Mouse (Mus musculus): ENCODE results near the gene Mmrn2. TPM values are rescaled to one million over a fixed set of nuclear protein-coding genes. Genes with fewer than 3 reads are reported as not detected.

The Mmrn2 gene
- not detected in 2 replicates for total RNA-seq (2015)
- not detected in 2 replicates for total RNA-seq (2017)

DNA sequence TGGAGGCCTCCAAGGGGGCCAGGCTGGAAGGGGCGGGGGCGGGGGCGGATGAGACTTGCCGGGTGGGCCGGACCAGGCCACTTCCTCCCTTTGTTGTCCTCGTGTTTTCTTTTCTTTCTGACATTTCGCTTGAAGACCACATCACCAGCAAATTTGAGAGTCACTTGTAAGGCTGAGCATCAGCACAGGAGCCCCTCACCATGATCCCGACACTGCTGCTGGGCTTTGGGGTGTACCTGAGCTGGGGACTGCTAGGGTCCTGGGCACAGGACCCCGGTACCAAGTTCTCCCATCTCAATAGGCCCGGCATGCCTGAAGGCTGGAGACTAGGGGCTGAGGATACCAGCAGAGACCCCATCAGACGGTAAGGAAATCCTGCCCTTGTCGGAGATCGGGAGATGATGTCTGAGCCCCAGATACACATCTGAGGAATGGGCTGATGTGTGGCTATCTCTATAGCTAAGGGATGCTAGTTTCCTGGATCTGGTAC is at the start of gene Mmrn2:
Gene Mmrn2 (plus strand): TSS at position 51 of the 490 bp plus-strand sequence.
- ATAC-seq (replicated peaks; ENCODE audit: poor library complexity), result no peak

DNA sequence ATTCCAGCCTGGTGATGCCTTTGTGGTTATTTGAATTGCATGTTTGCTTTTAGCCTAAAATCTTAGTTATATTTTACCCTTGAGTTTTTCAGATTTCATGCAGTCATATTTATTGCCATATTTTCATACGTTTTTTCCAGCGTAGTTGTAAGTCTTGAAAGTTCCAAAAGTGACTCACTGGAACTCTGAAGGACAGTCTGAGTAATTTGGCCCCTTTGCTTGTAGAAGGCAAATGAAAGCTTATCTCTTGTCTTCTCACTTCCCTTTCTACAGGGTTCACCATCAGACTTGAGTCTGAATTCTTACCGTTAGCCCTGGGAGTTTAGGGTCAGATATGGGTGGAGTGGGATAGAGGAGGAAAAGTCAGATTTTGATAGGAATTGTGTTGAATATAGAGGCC is 48.7 kb upstream of the Mmrn2 start:
- ATAC-seq (replicated peaks; ENCODE audit: poor library complexity), result no peak

DNA sequence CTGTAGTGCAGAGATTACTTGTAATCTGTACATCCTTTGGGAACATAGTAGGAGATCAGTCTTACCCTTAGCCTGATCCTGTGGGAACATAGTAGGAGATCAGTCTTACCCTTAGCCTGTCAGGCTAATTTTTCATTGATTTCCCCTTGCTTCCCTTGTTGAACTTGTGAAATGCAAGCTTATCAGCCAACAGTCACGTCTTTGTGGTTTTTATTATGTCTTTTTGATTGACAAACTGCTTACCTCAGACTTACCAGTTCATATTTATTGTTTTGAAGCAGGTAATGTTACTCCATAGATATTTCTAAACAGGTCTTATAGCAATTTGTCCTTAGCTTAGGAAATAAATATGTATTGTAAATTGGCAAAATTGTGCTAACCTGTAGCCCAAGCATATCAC is 47.6 kb upstream of the Mmrn2 start:
- peak; percentile 29; the same call in 1 of the 2 replicates for ATAC-seq (replicated peaks; ENCODE audit: poor library complexity)

DNA sequence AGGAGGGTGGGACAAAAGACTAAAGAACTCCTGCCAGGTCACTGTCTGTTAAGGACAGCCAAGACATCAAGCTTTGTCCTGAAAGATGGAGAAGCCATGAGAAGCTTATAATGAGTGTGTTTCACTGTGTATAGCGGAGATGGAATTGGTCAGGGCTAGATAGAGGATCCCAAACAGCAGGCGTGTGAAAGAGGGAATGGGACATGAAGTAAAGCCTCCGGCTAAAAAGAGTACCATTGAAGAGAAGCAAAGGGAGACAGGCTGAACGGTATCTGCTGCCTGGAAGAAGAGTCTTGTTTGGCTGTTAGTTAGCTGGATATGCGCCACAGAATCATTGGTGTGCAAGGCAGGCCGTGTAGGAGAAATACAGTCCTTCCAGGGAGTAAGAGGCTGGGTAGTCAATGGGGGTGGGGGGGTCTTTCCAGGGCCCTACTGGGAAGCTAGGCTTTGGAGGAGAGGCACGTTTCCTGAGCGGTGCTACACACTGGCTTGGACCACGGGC is 44.6 kb upstream of the Mmrn2 start:
- no peak for ATAC-seq (replicated peaks; ENCODE audit: poor library complexity)

DNA sequence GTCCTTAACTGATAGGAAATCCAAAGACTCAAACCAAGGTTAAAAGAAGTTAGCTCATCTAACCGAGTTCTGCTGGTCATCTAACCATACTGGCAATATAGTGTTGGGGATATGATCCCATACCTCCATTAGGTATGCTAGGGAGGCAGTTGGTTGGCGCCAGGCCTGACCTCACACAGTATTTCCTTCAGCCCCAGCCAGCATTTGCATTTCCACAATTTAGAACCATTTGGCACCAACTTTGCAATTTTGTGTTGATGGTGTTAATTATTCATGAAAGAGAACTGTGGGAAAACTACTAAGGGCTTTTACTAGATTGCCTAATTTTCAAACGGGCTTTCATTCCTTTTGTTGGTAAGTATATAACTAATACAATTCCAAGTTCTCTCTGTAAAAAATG is 43.4 kb upstream of the Mmrn2 start:
- ATAC-seq (replicated peaks; ENCODE audit: poor library complexity), result no peak

DNA sequence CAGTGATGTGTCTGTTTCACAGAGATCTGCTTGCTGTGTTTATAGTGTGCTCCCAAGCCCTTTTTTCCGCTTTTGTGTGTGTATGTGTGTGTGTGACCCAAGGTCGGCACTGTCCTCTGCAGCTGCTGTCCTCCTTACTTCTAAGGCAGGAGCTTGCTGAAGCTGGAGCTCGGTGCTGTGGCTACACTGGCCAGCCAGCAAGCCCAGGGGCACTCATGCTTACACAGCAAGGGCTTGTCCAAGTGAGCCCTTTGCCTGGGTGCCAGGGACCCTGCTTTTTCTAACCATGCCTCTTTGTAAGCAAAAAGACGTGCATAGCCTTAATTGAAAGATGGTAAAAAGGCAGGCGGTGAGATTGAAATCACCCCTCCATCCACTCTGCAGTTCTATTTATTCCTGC is 42.8 kb upstream of the Mmrn2 start:
- no peak for ATAC-seq (replicated peaks; ENCODE audit: poor library complexity)

DNA sequence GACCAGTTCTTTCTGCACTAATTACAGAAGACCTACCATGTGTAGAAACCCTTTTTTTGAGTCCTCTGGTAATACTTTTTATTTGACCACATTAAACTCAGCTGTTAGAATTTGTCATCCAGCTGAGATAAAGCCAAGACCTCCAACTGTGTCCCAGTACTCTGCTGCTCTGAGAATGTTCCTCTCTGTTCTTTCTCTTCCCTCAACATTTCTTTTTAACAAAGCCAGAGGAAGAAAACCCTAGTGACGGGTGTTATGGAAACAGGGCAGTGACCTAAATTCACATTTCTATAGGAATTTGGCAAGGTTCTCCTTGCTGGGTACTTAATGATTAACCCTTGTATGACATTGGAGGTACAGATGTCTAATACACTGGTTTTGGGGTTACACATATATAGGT is 35.8 kb upstream of the Mmrn2 start:
- ATAC-seq (replicated peaks; ENCODE audit: poor library complexity), result no peak

DNA sequence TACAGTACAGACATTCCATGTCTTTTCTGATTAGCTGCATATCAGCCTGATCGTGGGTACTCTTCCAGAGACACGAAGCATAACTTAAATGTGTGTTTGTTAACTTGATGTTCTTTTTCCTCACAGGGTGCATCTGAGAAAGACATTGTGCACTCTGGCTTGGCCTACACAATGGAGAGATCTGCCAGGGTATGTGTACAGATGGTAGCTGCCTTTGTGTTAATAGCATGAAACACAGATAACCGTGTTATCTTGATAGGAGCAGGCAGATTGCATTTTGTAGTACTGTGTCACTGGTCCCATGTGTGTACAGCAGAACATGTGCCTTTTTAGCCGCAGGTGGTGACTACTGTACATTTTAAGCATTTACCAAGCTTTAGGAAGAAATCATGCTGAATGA is 33.3 kb upstream of the Mmrn2 start:
- ATAC-seq (replicated peaks; ENCODE audit: poor library complexity), result no peak

DNA sequence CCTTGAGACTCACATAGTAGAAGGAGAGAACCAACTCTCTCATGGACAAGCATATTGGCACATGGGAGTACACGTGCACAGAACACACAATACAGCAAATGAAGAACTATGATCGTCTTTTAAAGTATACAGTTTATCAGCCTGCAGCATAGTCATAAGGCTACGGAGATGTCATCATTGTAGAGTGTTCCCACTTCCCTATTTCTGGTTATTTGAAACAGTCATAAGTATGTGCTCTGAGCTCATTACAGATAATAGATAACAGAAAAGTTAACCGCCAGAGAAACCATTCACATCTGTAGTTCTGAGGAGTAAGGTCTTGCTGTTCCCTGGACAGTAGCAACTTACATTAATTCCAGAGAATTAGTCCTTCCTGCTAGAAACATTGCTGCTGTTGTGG is 32.2 kb upstream of the Mmrn2 start:
- peak; percentile 92 for ATAC-seq (replicated peaks; ENCODE audit: poor library complexity)

DNA sequence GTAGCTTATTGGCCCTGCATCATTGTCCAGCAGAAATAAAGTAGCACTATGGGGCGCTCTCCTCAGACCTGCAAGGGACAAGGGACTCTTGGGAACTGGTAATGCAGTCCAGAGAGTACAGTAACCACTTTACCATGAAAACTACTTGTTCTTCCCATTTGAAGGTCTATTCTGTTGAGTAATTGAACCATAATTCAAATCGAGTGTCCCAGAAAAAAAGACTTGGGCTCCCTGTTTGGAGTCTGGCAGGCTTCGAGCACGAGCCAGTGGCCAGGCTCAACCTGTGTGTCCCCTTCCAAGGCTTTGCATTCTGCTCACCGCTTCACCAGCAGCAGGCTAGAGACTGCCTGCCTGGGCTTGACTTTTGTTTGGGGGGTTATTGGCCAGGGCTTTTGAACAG is 30.9 kb upstream of the Mmrn2 start:
- no peak for ATAC-seq (replicated peaks; ENCODE audit: poor library complexity)

DNA sequence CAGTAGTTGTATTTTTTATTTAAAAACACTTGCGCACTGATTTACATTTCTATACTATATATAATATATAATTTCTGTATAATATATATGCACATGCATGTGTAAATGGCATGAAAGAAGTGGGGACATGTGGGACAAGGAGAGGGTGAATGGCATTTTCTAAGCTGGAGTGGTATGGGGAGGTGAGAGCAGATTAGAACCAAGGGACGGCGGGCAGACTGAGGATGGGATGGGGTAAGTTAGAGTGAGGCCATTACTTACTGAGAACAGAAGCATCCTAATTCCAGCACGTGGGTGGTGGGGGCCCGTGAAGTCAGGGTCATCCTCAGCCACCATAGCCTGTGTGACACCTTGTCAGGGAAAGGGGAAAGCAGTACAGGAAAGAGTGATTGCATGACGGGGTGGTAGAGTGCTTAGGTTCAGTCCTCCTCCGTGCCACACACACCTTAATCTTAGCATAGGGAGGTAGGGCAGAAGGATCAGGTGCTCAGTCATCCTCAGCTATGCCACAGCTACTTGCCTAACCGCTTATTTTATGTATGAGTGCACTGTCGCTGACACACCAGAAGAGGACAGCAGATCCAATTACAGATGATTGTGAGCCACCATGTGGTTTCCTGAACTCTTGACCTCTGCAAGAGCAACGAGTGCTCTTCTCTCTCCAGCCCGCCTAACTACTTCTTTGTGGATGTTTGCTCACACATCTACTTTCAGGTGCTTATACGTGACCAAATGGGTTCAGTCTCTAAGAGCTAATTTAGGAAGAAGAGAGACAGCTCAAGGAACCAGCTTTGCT is 29.3 kb upstream of the Mmrn2 start:
- ATAC-seq (replicated peaks; ENCODE audit: poor library complexity), result no peak

DNA sequence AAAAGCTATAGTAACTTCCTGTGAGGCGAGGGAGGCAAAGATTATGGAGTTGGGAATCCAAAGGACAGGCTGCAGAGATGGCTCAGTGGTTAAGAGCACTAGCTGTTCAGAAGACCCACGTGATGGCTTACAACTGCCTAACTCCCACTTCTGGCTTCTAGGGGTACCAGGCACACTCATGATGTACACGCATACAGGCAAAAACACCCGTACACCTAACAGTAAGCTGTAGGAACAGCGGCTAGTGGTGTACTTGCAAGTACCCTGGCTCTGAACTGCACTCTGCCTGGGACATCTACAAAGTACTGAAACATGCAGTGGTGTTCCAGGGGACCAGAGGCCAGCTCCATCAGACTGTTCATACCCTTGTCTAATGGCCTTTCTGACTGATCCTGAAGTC is 28.2 kb upstream of the Mmrn2 start:
- no peak for ATAC-seq (replicated peaks; ENCODE audit: poor library complexity)

DNA sequence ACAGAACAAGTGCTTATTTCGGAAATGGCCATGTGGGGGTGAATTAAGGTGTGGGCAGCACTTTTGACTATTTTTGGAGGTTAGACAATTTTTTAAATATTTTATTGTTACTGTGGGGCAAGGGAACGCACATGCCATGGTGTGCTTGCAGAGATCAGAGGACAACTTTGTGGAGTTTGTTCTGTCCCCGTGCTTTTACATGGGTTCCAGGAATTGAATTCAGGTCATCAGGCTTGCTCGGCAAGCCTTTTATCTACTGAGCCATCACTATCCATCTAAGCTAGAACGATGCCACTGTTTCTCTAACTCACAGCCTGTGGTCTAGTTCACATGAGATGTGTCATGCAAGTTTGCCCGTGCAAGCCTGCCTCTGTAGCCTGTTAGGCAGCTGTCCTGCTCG is 27.0 kb upstream of the Mmrn2 start:
- ATAC-seq (replicated peaks; ENCODE audit: poor library complexity), result no peak

DNA sequence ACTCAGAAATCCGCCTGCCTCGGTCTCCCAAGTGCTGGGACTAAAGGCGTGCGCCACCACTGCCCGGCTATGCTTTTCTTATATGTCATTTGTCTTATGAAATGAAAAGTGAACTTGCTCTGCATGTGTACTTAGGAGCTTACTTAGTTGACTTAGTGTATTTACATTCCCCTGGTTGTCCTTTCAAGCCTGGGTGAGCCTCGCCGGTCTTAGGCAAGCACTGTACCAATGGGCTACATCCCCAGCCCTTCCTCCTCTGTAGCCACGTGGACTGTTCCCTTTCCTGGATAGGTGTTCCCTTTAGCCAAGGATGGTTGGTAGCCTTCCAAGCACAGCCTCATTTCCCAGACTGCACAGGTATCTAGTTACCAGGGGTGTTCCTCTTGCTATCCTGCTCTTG is 26.3 kb upstream of the Mmrn2 start:
- ATAC-seq (replicated peaks; ENCODE audit: poor library complexity), result no peak

DNA sequence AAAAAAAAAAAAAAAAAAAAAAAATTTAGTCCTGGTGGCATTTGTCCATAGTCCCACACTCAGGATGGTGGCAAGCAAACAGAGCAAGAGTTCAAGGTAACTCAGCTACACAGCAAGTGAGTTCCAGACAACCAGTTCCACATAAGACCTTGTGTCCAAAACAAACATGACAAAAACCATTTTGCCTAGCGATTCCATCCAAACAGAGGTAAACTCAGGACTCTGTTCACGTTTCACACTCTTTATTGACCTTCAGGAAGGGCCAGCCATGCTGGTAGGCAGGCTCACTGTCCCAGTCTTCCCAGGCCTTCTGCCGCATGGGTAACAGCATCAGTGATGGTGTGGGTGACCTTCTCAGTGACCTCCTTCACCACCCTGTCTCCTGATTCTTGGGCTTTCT is 23.6 kb upstream of the Mmrn2 start:
- ATAC-seq (replicated peaks; ENCODE audit: poor library complexity), result no peak

DNA sequence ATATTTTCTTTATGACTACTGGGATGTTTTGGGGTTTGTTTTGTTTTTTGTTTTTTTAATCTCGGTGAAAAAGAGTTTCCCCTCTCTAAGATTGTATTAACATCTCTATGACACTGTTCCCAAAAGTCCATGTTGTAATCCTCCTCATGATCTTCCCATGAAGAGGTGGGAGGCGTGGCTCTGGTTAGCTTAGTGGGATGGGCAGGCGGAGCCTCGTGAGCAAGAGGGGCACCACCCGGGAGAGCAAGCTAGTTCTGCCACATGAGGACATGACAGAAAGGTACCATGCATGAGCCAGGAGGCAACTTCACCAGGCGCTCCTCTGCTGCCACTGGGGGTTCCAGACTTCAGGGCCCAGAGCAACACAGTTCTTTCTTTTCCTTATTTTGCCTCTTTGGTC is 22.7 kb upstream of the Mmrn2 start:
- no peak for ATAC-seq (replicated peaks; ENCODE audit: poor library complexity)

DNA sequence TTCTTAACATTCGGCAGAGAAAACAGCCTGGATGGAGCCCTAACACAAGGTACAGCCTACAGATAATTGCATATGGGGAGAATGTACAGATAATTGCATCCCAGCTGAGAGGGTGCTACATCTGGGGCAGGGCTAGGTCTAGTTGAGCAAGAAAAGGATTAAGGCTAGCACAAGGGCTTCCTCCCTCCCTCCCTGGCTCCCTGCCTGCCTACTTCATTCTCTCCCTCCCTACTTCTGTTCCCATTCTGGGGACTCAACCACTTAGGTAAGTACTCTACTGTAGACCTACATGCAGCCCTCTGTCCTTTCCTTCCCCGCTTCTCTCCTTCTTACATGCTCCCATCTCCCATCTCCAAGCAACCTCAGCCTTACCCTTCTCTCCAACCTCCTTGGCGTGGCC is 21.9 kb upstream of the Mmrn2 start:
- ATAC-seq (replicated peaks; ENCODE audit: poor library complexity), result no peak

DNA sequence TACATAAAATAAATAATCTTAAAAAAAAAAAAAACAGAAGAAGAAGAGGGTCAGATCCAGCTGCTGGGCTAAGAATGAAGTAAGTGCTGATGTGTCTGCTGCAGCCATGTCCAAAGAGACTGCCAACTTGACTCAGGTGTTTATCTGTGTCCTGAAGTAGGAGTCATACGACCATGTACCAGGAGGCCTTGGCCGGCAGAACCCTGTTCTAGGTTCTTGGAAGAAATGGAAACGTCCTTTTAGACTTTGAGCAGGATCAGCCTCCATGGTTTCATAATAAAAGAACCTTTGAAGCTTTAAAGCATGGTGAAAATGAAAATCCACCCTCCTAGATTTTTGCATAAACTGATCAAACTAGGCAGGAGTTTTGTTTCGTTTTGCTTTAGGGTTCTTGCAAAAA is 20.8 kb upstream of the Mmrn2 start:
- no peak for ATAC-seq (replicated peaks; ENCODE audit: poor library complexity)

DNA sequence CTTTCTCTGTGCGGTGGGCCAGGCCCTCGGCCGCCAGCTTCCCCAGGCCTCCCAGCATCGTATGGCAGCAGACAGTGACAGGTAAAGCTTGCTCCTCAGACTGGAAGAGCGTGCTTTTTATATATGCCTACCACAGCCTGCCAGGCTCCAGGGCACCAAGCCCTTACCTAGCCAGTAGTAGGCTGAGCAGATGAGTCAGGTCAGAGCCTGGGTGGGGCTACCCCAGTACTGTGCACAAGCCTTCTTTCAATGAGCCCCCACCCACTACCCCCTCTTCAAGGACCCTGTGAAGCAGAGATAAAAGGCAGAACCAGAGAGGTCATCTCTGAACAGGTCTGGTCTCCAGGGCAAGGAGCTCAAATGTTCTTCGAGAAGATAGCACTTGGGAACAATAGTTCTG is 20.0 kb upstream of the Mmrn2 start, which contains the start of gene Fam25c:
Gene Fam25c (minus strand): TSS at position 133 of the 400 bp plus-strand sequence.
- ATAC-seq (replicated peaks; ENCODE audit: poor library complexity), result no peak

DNA sequence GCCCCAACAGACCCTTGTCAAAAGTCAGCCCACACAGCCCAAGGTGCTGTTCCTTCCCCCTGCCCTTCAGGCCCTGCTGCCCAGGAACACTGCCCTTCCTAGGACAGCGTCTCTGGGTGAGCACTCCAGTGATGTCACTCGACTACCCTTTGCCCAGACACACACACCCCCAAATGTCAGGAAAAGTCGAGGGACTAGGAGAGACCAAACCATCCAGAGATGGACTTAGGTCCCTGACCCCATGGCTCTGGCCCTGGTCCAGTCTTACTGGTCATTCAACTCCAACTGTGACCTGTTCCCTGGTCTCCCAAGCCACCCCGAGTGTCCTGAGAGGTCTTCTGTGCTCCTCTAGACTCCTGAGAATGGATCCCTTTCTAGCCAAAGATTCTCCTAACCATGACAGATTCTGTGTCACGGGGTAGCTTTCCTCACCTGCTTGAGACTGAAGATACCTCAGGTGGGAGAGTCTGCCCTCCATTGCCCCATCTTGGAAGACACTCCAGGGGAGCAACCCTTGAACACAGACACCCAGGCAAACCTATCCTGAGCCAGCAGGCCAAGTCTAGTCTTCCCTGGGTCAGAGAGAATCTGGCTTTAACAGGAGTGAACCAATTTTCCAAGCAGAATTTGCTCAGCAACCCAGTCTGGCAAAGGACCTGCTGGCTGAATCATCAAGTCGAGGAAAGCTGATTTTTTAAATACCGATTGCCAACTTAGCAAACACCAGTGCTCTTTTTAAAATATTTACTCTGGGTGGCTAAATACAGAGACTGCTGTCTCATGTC is 17.4 kb upstream of the Mmrn2 start:
- no peak for ATAC-seq (replicated peaks; ENCODE audit: poor library complexity)

DNA sequence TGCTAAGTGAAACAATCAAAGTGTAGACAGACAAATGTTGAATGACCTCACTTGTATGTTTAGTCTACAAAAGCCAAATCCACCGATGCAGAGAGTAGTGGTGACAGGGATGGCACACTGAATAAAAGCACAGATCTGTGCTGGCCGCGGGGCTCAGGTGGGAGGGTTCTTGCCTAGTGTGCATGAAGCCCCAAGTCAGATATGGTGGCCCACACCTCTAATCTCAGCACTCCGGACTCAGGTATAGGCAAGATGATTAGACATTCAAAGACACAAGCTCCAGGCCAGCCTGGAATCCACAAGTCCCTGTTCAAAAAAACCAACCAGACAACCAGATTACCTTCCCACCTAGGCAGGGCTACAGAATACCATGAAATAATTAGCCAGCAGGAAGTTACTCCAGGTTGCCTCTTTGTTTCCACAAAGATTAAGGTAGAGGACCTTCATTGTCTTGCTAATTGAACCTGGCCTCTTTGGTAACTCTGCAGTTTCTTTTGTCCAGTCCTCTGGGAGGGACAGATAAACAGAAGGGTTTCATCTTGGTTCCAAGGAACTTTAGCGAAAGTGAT is 15.5 kb upstream of the Mmrn2 start:
- ATAC-seq (replicated peaks; ENCODE audit: poor library complexity), result no peak

DNA sequence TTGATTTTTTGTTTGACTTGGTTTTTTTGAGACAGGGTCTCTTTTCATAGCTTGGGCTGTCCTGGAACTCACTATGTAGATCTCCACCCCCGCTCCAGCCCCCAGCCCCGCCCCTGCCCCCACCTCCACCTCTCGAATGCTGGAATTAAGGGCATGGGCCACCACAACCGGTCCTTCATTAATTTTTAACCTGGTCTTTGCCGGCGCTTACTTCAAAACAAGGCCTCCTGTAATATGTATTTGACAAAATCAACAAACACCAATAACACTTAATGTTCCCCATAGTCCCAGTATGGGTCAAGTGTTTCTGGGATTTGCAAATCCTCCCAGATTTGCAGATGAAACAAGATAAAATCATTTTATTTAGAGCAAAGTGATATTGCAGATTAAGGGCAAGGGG is 15.0 kb upstream of the Mmrn2 start:
- no peak for ATAC-seq (replicated peaks; ENCODE audit: poor library complexity)
